Mouse (Mus musculus): Measurements from ENCODE around the gene Cd93. TPM values are rescaled to one million over a fixed set of nuclear protein-coding genes. Genes with fewer than 3 reads are reported as not detected.

The Cd93 gene
- polyA plus RNA-seq, 1 experiment from 2014 or later, result 7.5 TPM

DNA sequence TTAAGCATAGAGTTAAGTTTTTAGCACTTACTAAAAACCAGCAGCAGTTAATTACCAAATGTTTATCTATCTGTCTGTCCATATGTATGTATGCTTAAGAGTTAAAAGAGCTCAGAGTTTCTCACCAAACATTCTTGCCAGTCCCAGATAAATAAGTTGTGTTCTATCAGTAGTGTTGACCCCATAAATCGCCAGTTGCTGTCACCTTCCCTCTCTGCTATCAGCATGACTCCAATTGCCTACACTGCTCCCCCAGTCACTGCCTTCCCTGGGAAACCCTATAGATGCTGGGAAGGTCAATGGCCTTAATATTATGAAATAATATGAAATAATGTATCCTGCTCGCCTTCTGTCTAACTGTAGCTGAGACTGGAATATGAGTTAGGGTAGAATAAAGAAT is 11.0 kb downstream of the Cd93 start:
- Histone ChIP-seq H3K4me3 (ENCODE audit: low read depth, low read length) (no peak overlapping the region), H3K36me3 (ENCODE audit: control insufficient read depth, insufficient read depth, low read length) (no peaks in the 10 kb centered on the region), H3K9me3 (ENCODE audit: control insufficient read depth, low read length) (no peaks in the 10 kb centered on the region), H3K27me3 (ENCODE audit: control insufficient read depth, insufficient read depth, low read length) (no peaks in the 10 kb centered on the region), H3K4me2 (replicated peaks; ENCODE audit: low read depth, low read length) (no peak overlapping the region), H3K27ac (ENCODE audit: low read depth, low read length) (no peak overlapping the region), H3K9ac (ENCODE audit: low read depth, low read length) (no peak overlapping the region), H3K4me1 (replicated peaks; ENCODE audit: control insufficient read depth, insufficient read depth, low read length) (no peaks in the 10 kb centered on the region)
- 65% methylated on average over 2 of the region's 2 CpGs for whole genome bisulfite sequencing
- ATAC-seq (ENCODE audit: low FRiP score), result no peak
- DNase-seq (ENCODE audit: low spot score), result no peak

DNA sequence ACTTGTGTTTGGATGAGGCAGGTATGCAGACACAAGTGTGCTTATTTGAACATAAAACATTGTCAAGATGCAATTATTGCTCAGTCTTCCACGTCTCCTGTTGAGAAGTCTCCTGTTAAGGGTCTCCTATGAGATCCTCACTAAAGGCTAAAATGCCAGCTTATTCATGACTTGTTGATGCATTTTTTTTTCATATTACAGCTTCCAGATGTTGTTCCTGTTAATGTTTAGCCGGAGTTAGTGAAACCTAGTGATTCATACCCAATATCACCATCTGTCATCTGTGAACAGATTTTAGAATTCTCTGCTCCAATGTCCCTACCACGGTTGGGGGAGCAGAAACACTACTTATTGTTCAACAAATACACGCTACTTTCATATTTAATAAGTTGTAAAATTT is 12.4 kb downstream of the Cd93 start:
- H3K27me3 ChIP-seq (ENCODE audit: control insufficient read depth, insufficient read depth, low read length), result no peaks in the 10 kb centered on the region
- WGBS, result 84% methylated on average over 4 of the region's 4 CpGs

DNA sequence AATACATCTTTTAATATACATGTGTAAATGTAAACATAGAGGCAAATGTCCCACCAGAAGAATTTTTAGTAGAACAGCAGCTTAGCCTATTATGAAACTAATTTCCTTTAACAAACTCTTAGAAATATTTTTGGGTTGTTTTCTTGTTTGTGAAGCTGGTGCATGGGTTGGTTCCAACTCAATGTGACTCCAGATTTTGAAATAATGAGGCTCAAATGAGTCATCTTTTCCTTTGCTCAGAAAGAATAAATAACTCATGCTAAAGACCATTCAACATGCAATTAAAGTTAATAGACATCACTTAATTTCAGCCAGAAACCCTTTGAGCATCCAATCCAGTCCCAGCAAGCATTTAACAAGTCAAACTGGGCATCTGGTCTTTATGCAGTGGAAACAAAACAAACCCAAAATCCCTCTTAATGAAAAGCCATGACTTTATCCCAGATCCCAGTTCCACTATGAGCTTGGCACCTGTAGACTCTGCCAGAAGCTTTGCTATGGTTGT is 14.3 kb downstream of the Cd93 start:
- Histone ChIP-seq H3K36me3 (ENCODE audit: control insufficient read depth, insufficient read depth, low read length) (no peaks in the 10 kb centered on the region), H3K9ac (ENCODE audit: low read depth, low read length) (no peak overlapping the region), H3K27ac (ENCODE audit: low read depth, low read length) (no peak overlapping the region), H3K9me3 (ENCODE audit: control insufficient read depth, low read length) (no peaks in the 10 kb centered on the region), H3K4me2 (replicated peaks; ENCODE audit: low read depth, low read length) (no peak overlapping the region), H3K4me1 (replicated peaks; ENCODE audit: control insufficient read depth, insufficient read depth, low read length) (no peaks in the 10 kb centered on the region), H3K4me3 (ENCODE audit: low read depth, low read length) (no peak overlapping the region), H3K27me3 (ENCODE audit: control insufficient read depth, insufficient read depth, low read length) (no peaks in the 10 kb centered on the region)
- DNase-seq (ENCODE audit: low spot score) (no peak), ATAC-seq (ENCODE audit: low FRiP score) (no peak)

More for the DNA sequence above, 12.4 kb downstream of the Cd93 start:
- Histone ChIP-seq H3K4me2 (replicated peaks; ENCODE audit: low read depth, low read length) (no peak overlapping the region), H3K9me3 (ENCODE audit: control insufficient read depth, low read length) (no peaks in the 10 kb centered on the region), H3K4me1 (replicated peaks; ENCODE audit: control insufficient read depth, insufficient read depth, low read length) (no peaks in the 10 kb centered on the region), H3K9ac (ENCODE audit: low read depth, low read length) (no peak overlapping the region), H3K36me3 (ENCODE audit: control insufficient read depth, insufficient read depth, low read length) (no peaks in the 10 kb centered on the region), H3K4me3 (ENCODE audit: low read depth, low read length) (no peak overlapping the region), H3K27ac (ENCODE audit: low read depth, low read length) (no peak overlapping the region)
- ATAC-seq (ENCODE audit: low FRiP score) (no peak), DNase-seq (ENCODE audit: low spot score) (no peak)

DNA sequence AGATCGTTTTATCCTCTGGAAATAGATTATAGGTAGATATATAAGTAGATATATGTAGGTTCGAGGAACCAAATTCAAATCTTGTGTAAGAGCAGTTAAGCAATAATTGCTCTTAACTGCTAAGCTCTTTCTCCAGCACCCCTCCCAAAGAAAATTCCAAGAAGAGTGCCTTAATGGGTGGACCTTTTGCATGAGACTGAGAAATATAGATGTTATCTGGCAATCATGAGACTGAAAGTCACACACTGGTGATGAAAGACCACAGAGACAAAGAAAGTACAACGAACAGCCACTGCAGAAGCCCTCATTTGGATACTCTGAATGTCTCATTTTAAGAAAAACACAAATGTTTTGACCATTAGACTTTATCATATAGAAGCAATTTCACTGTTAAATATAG is 14.8 kb downstream of the Cd93 start:
- Histone ChIP-seq H3K9ac (ENCODE audit: low read depth, low read length) (no peak overlapping the region), H3K9me3 (ENCODE audit: control insufficient read depth, low read length) (no peaks in the 10 kb centered on the region), H3K36me3 (ENCODE audit: control insufficient read depth, insufficient read depth, low read length) (no peaks in the 10 kb centered on the region), H3K4me3 (ENCODE audit: low read depth, low read length) (no peak overlapping the region), H3K4me1 (replicated peaks; ENCODE audit: control insufficient read depth, insufficient read depth, low read length) (no peaks in the 10 kb centered on the region), H3K4me2 (replicated peaks; ENCODE audit: low read depth, low read length) (no peak overlapping the region), H3K27ac (ENCODE audit: low read depth, low read length) (no peak overlapping the region), H3K27me3 (ENCODE audit: control insufficient read depth, insufficient read depth, low read length) (no peaks in the 10 kb centered on the region)
- 84% methylated on average over 3 of the region's 3 CpGs for WGBS
- DNase-seq (ENCODE audit: low spot score), result no peak
- ATAC-seq (ENCODE audit: low FRiP score), result no peak

DNA sequence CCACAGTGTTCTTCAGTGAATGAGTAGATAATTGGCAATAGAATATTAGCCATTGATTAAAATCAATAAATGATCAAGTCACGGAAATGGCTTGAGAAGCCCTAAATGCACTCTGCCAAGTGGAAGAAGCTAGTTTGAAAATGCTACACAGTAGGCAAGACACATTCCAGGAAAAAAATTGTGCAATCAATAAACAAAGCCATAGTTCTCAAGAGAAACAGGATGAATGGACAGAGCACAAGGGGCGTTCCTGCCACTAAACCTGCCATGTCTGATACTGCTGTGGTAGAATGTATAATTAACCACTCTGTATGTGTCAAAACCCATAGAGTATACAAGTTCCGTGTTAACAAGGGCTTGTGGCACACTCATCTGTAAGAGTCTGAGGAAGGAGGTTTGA is 15.8 kb downstream of the Cd93 start:
- ATAC-seq (ENCODE audit: low FRiP score) (no peak), DNase-seq (ENCODE audit: low spot score) (no peak)
- Histone ChIP-seq H3K4me2 (replicated peaks; ENCODE audit: low read depth, low read length) (no peak overlapping the region), H3K36me3 (ENCODE audit: control insufficient read depth, insufficient read depth, low read length) (no peaks in the 10 kb centered on the region), H3K27me3 (ENCODE audit: control insufficient read depth, insufficient read depth, low read length) (no peaks in the 10 kb centered on the region), H3K4me1 (replicated peaks; ENCODE audit: control insufficient read depth, insufficient read depth, low read length) (no peaks in the 10 kb centered on the region), H3K27ac (ENCODE audit: low read depth, low read length) (no peak overlapping the region), H3K4me3 (ENCODE audit: low read depth, low read length) (no peak overlapping the region), H3K9ac (ENCODE audit: low read depth, low read length) (no peak overlapping the region), H3K9me3 (ENCODE audit: control insufficient read depth, low read length) (no peaks in the 10 kb centered on the region)
- WGBS, result 85% methylated on average over 3 of the region's 3 CpGs

DNA sequence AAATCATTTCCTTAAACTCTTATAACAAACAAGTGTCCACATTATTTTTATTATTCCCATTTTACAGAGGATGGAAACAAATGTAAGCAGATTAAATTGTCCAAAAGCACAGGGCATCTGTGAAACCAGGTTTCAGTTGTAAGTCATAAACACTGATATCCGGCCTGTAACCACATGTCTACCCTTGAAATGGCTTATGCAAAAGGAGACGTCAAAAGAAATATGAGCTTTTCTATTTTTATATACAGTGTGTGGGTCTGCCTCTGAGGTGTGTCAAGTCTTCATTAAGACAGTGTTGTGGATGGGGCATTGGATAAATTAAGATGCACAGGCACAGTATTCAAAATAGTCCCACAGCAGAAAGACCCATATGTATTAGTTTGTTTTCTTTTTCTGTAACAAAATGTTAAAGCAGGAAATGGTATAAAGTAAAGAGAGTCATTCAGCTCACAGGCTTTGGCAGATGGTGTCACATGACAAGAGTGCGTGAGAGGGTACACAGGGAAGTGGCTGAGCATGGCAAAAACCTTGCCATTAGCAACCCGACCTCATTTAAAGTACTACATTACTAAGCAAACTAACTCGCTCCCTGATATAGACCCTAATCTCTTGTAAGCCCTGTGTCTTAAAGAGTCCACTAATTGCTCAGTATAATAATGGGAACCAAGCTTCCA is 17.5 kb downstream of the Cd93 start:
- Histone ChIP-seq H3K27ac (ENCODE audit: low read depth, low read length) (no peak overlapping the region), H3K4me3 (ENCODE audit: low read depth, low read length) (no peak overlapping the region), H3K9ac (ENCODE audit: low read depth, low read length) (no peak overlapping the region), H3K9me3 (ENCODE audit: control insufficient read depth, low read length) (no peaks in the 10 kb centered on the region), H3K4me1 (replicated peaks; ENCODE audit: control insufficient read depth, insufficient read depth, low read length) (no peaks in the 10 kb centered on the region), H3K4me2 (replicated peaks; ENCODE audit: low read depth, low read length) (no peak overlapping the region), H3K27me3 (ENCODE audit: control insufficient read depth, insufficient read depth, low read length) (no peaks in the 10 kb centered on the region), H3K36me3 (ENCODE audit: control insufficient read depth, insufficient read depth, low read length) (no peaks in the 10 kb centered on the region)
- DNase-seq (ENCODE audit: low spot score) (no peak), ATAC-seq (ENCODE audit: low FRiP score) (no peak)
- 84% methylated on average over 5 of the region's 5 CpGs for WGBS

DNA sequence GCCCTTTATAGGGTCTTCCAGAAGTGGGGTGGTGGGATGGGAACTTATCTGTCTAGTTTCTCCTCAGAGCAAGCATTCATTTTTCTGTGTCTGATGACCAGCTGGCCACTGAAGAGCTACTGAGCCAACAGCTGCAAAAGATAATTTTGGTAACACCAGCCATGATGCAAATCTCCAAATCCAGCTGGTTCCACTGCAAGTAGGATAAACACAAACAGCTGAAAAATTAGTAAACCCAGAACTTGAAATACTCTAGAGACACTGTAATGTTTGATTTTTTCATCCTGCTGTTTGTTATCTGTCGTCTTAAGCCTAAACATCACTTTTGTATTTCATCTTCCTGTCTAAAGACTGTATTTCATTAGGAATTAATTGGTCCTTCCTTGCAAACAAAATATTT is 21.7 kb downstream of the Cd93 start:
- H3K27ac ChIP-seq (ENCODE audit: low read depth, low read length), result no peak overlapping the region
- no peaks in the 10 kb centered on the region for H3K36me3 ChIP-seq (ENCODE audit: control insufficient read depth, insufficient read depth, low read length)
- ATAC-seq (ENCODE audit: low FRiP score), result no peak
- no peaks in the 10 kb centered on the region for H3K4me1 ChIP-seq (replicated peaks; ENCODE audit: control insufficient read depth, insufficient read depth, low read length)
- H3K4me3 ChIP-seq (ENCODE audit: low read depth, low read length), result no peak overlapping the region
- H3K27me3 ChIP-seq (ENCODE audit: control insufficient read depth, insufficient read depth, low read length), result no peaks in the 10 kb centered on the region
- no peak overlapping the region for H3K4me2 ChIP-seq (replicated peaks; ENCODE audit: low read depth, low read length)
- WGBS, result 62% methylated on average over 1 of the region's 1 CpGs
- no peak overlapping the region for H3K9ac ChIP-seq (ENCODE audit: low read depth, low read length)
- DNase-seq (ENCODE audit: low spot score), result no peak
- no peaks in the 10 kb centered on the region for H3K9me3 ChIP-seq (ENCODE audit: control insufficient read depth, low read length)

DNA sequence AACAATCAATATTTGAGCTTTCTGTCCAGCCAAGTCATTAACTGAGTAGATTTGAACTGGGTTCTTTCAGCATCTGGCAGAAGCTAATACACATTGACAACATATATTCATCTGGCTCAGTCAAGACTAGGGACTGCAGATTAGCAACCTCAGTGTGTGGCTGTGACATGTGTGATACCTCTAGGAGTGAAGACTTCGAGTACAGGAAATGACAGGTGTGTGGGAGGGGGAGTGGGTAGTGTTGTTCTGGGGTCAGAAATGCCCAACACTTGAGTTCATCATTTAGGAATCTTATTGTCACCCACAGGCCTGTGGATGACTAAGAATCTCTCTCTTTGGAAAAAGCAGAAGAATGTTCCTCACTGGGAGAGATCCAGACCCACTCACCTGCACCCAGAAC is 22.3 kb downstream of the Cd93 start:
- DNase-seq (ENCODE audit: low spot score) (no peak), ATAC-seq (ENCODE audit: low FRiP score) (no peak)
- Histone ChIP-seq H3K36me3 (ENCODE audit: control insufficient read depth, insufficient read depth, low read length) (no peaks in the 10 kb centered on the region), H3K9me3 (ENCODE audit: control insufficient read depth, low read length) (no peaks in the 10 kb centered on the region), H3K4me2 (replicated peaks; ENCODE audit: low read depth, low read length) (no peak overlapping the region), H3K27ac (ENCODE audit: low read depth, low read length) (no peak overlapping the region), H3K4me3 (ENCODE audit: low read depth, low read length) (no peak overlapping the region), H3K4me1 (replicated peaks; ENCODE audit: control insufficient read depth, insufficient read depth, low read length) (no peaks in the 10 kb centered on the region), H3K9ac (ENCODE audit: low read depth, low read length) (no peak overlapping the region), H3K27me3 (ENCODE audit: control insufficient read depth, insufficient read depth, low read length) (no peaks in the 10 kb centered on the region)
- 61% methylated on average over 1 of the region's 1 CpGs for WGBS

DNA sequence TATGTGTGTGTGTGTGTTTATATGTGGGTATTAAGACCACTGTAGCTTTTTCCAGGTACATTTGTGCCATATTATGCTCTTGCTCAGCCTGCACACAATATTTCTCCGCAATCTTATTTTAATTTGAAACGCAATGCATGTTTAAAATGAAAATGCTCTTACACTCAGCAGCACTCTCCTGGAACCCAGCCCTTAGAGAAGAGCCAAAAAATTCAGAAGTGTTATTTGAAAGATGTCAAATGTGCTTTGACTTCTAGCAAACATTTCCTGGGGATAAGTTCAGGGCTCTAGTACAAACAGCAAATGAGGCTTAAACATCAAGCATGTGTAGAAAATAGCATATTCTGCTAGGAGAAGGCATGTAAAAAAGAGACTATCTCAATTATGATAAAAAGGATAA is 23.6 kb downstream of the Cd93 start:
- no peak for ATAC-seq (ENCODE audit: low FRiP score)
- no peaks in the 10 kb centered on the region for H3K36me3 ChIP-seq (ENCODE audit: control insufficient read depth, insufficient read depth, low read length)
- H3K27ac ChIP-seq (ENCODE audit: low read depth, low read length), result no peak overlapping the region
- no peak overlapping the region for H3K4me2 ChIP-seq (replicated peaks; ENCODE audit: low read depth, low read length)
- H3K9me3 ChIP-seq (ENCODE audit: control insufficient read depth, low read length), result no peaks in the 10 kb centered on the region
- 91% methylated on average over 2 of the region's 2 CpGs for WGBS
- no peaks in the 10 kb centered on the region for H3K27me3 ChIP-seq (ENCODE audit: control insufficient read depth, insufficient read depth, low read length)
- H3K4me1 ChIP-seq (replicated peaks; ENCODE audit: control insufficient read depth, insufficient read depth, low read length), result no peaks in the 10 kb centered on the region
- DNase-seq (ENCODE audit: low spot score), result no peak
- H3K4me3 ChIP-seq (ENCODE audit: low read depth, low read length), result no peak overlapping the region
- no peak overlapping the region for H3K9ac ChIP-seq (ENCODE audit: low read depth, low read length)
